Mouse (Mus musculus): ENCODE measurements around the gene Vps53. TPM values are rescaled to one million over a fixed set of nuclear protein-coding genes. Genes with fewer than 3 reads are reported as not detected.
A peak's percentile ranks its signal among the peaks of the same experiment; 100 is the strongest.

The Vps53 gene
- polyA plus RNA-seq, 1 experiment from 2014 or later = 44.8 TPM

GRCm38 (mm10) chr11:76170207-76170606 lies 9.2 kb downstream of the Vps53 start:
- no peak overlapping the region for H3K9ac ChIP-seq (ENCODE audit: low read depth, low read length)
- no peak for TF ChIP-seq CTCF (IDR thresholded peaks at IDR 0.05; ENCODE audit: low read depth)
- no peak overlapping the region for H3K4me3 ChIP-seq (ENCODE audit: low read depth, low read length)
- no peaks in the 10 kb centered on the region for H3K27me3 ChIP-seq (replicated peaks; ENCODE audit: control insufficient read depth, insufficient read depth, low read length)
- 76% methylated on average over 5 of the region's 5 CpGs for WGBS
- ATAC-seq = no peak
- H3K36me3 ChIP-seq (ENCODE audit: control insufficient read depth, insufficient read depth) = peaks cover 15% of the 10 kb centered on the region; the same call in 1 of the 2 replicates
- H3K4me1 ChIP-seq (replicated peaks; ENCODE audit: control insufficient read depth, insufficient read depth, low read length) = no peaks in the 10 kb centered on the region
- no peak overlapping the region for H3K27ac ChIP-seq (ENCODE audit: low read depth, low read length)
- H3K9me3 ChIP-seq (ENCODE audit: control insufficient read depth) = no peaks in the 10 kb centered on the region
- no peak overlapping the region for H3K4me2 ChIP-seq (replicated peaks; ENCODE audit: low read depth)

GRCm38 (mm10) chr11:76168976-76169375 lies 10.5 kb downstream of the Vps53 start:
- Histone ChIP-seq H3K9ac (ENCODE audit: low read depth, low read length) (no peak overlapping the region), H3K36me3 (ENCODE audit: control insufficient read depth, insufficient read depth) (peaks cover 14% of the 10 kb centered on the region; the same call in 1 of the 2 replicates), H3K9me3 (ENCODE audit: control insufficient read depth) (no peaks in the 10 kb centered on the region), H3K27me3 (replicated peaks; ENCODE audit: control insufficient read depth, insufficient read depth, low read length) (no peaks in the 10 kb centered on the region), H3K27ac (ENCODE audit: low read depth, low read length) (no peak overlapping the region), H3K4me2 (replicated peaks; ENCODE audit: low read depth) (no peak overlapping the region), H3K4me3 (ENCODE audit: low read depth, low read length) (no peak overlapping the region), H3K4me1 (replicated peaks; ENCODE audit: control insufficient read depth, insufficient read depth, low read length) (no peaks in the 10 kb centered on the region)
- ATAC-seq = no peak
- no peak for TF ChIP-seq CTCF (IDR thresholded peaks at IDR 0.05; ENCODE audit: low read depth)
- 79% methylated on average over 3 of the region's 3 CpGs for WGBS

- 18% methylated on average over 5 of the region's 5 CpGs for WGBS
Measured at GRCm38 (mm10) chr11:76167079-76167765, 12.2 kb downstream of the Vps53 start.

GRCm38 (mm10) chr11:76166657-76167056 lies 12.8 kb downstream of the Vps53 start:
- no peak for TF ChIP-seq CTCF (IDR thresholded peaks at IDR 0.05; ENCODE audit: low read depth)
- no peaks in the 10 kb centered on the region for H3K27me3 ChIP-seq (replicated peaks; ENCODE audit: control insufficient read depth, insufficient read depth, low read length)
- H3K4me2 ChIP-seq (replicated peaks; ENCODE audit: low read depth) = no peak overlapping the region
- H3K9ac ChIP-seq (ENCODE audit: low read depth, low read length) = no peak overlapping the region
- no peaks in the 10 kb centered on the region for H3K4me1 ChIP-seq (replicated peaks; ENCODE audit: control insufficient read depth, insufficient read depth, low read length)
- ATAC-seq = no peak
- 85% methylated on average over 4 of the region's 4 CpGs for WGBS
- no peaks in the 10 kb centered on the region for H3K9me3 ChIP-seq (ENCODE audit: control insufficient read depth)
- no peak overlapping the region for H3K4me3 ChIP-seq (ENCODE audit: low read depth, low read length)
- no peak overlapping the region for H3K27ac ChIP-seq (ENCODE audit: low read depth, low read length)
- peaks cover 13% of the 10 kb centered on the region for H3K36me3 ChIP-seq (ENCODE audit: control insufficient read depth, insufficient read depth)

More at GRCm38 (mm10) chr11:76167079-76167765, 12.2 kb downstream of the Vps53 start:
- Histone ChIP-seq H3K27me3 (replicated peaks; ENCODE audit: control insufficient read depth, insufficient read depth, low read length) (no peaks in the 10 kb centered on the region), H3K4me1 (replicated peaks; ENCODE audit: control insufficient read depth, insufficient read depth, low read length) (no peaks in the 10 kb centered on the region), H3K36me3 (ENCODE audit: control insufficient read depth, insufficient read depth) (peaks cover 15% of the 10 kb centered on the region), H3K4me2 (replicated peaks; ENCODE audit: low read depth) (no peak overlapping the region), H3K9ac (ENCODE audit: low read depth, low read length) (no peak overlapping the region), H3K27ac (ENCODE audit: low read depth, low read length) (no peak overlapping the region), H3K4me3 (ENCODE audit: low read depth, low read length) (no peak overlapping the region), H3K9me3 (ENCODE audit: control insufficient read depth) (no peaks in the 10 kb centered on the region)
- peak; percentile 19; the same call in 1 of the 2 replicates for ATAC-seq
- peak; percentile 82 for TF ChIP-seq CTCF (IDR thresholded peaks at IDR 0.05; ENCODE audit: low read depth)

- no peak overlapping the region for H3K27ac ChIP-seq (ENCODE audit: low read depth, low read length)
- H3K36me3 ChIP-seq (ENCODE audit: control insufficient read depth, insufficient read depth) = peaks cover 34% of the 10 kb centered on the region
- H3K9me3 ChIP-seq (ENCODE audit: control insufficient read depth) = no peaks in the 10 kb centered on the region
- no peaks in the 10 kb centered on the region for H3K27me3 ChIP-seq (replicated peaks; ENCODE audit: control insufficient read depth, insufficient read depth, low read length)
- H3K4me3 ChIP-seq (ENCODE audit: low read depth, low read length) = no peak overlapping the region
- no peak for TF ChIP-seq CTCF (IDR thresholded peaks at IDR 0.05; ENCODE audit: low read depth)
- H3K9ac ChIP-seq (ENCODE audit: low read depth, low read length) = no peak overlapping the region
- no peak overlapping the region for H3K4me2 ChIP-seq (replicated peaks; ENCODE audit: low read depth)
- 49% methylated on average over 6 of the region's 6 CpGs for WGBS
- ATAC-seq = no peak
- H3K4me1 ChIP-seq (replicated peaks; ENCODE audit: control insufficient read depth, insufficient read depth, low read length) = no peaks in the 10 kb centered on the region
Measured at GRCm38 (mm10) chr11:76160251-76160650, 19.2 kb downstream of the Vps53 start.

- Histone ChIP-seq H3K27ac (ENCODE audit: low read depth, low read length) (no peak overlapping the region), H3K27me3 (replicated peaks; ENCODE audit: control insufficient read depth, insufficient read depth, low read length) (no peaks in the 10 kb centered on the region), H3K4me3 (ENCODE audit: low read depth, low read length) (no peak overlapping the region), H3K9me3 (ENCODE audit: control insufficient read depth) (no peaks in the 10 kb centered on the region), H3K4me1 (replicated peaks; ENCODE audit: control insufficient read depth, insufficient read depth, low read length) (no peaks in the 10 kb centered on the region), H3K4me2 (replicated peaks; ENCODE audit: low read depth) (no peak overlapping the region), H3K36me3 (ENCODE audit: control insufficient read depth, insufficient read depth) (peaks cover 40% of the 10 kb centered on the region), H3K9ac (ENCODE audit: low read depth, low read length) (no peak overlapping the region)
- TF ChIP-seq CTCF (IDR thresholded peaks at IDR 0.05; ENCODE audit: low read depth) = no peak
- ATAC-seq = no peak
- 94% methylated on average over 2 of the region's 2 CpGs for WGBS
Measured at GRCm38 (mm10) chr11:76158375-76158774, 21.1 kb downstream of the Vps53 start.

Data from intestine, postnatal 0 days (tissue).